Mouse (Mus musculus) c-Kit-positive CD71-positive TER-119-positive erythroid progenitor cells, embryonic 14.5 days (primary cell): ENCODE measurements around the gene Ckb.
"Not testable (repeated sequence)": the region's sequence is repeated elsewhere in the genome, so short reads cannot be mapped to it uniquely, and the experiment has no call there.

Source experiments
- DNase-seq: peaks from one replicate; pipeline ENCODE4 v3.0.0-alpha.2; 2013; ENCODE audit warnings: low spot score

The Ckb gene

GRCm38 (mm10) chr12:111672176-111672575 lies at the start of gene Ckb:
TSS of gene Ckb (minus strand) at chr12:111672338.
- DNase-seq = no peak

GRCm38 (mm10) chr12:111720222-111720621 lies 48.1 kb upstream of the Ckb start:
- DNase-seq = no peak

GRCm38 (mm10) chr12:111718656-111719055 lies 46.5 kb upstream of the Ckb start:
- no peak for DNase-seq

GRCm38 (mm10) chr12:111716505-111716904 lies 44.4 kb upstream of the Ckb start:
- DNase-seq = no peak

- not testable (repeated sequence) for DNase-seq
Observed at GRCm38 (mm10) chr12:111713880-111714279, 41.7 kb upstream of the Ckb start.

GRCm38 (mm10) chr12:111713004-111713651 lies 41.0 kb upstream of the Ckb start, which contains the start of the genes Bag5 and Apopt1:
TSS of gene Bag5 (minus strand) at chr12:111713257.
TSS of gene Apopt1 (plus strand) at chr12:111713261.
- DNase-seq = peak; percentile 82

- DNase-seq = peak; percentile 37
Observed at GRCm38 (mm10) chr12:111712476-111712875, 40.3 kb upstream of the Ckb start.

- no peak for DNase-seq
Observed at GRCm38 (mm10) chr12:111710091-111710490, 38.0 kb upstream of the Ckb start.

GRCm38 (mm10) chr12:111708181-111708580 lies 36.0 kb upstream of the Ckb start:
- DNase-seq = no peak

- DNase-seq = no peak
Observed at GRCm38 (mm10) chr12:111705186-111705973, 33.2 kb upstream of the Ckb start.

GRCm38 (mm10) chr12:111704609-111705008 lies 32.5 kb upstream of the Ckb start:
- DNase-seq = no peak

- no peak for DNase-seq
Observed at GRCm38 (mm10) chr12:111703301-111703700, 31.2 kb upstream of the Ckb start.

GRCm38 (mm10) chr12:111700920-111701458 lies 28.9 kb upstream of the Ckb start:
- no peak for DNase-seq

- DNase-seq = no peak
Observed at GRCm38 (mm10) chr12:111699542-111699941, 27.4 kb upstream of the Ckb start.

GRCm38 (mm10) chr12:111698346-111698913 lies 26.3 kb upstream of the Ckb start:
- DNase-seq = no peak

GRCm38 (mm10) chr12:111697708-111698107 lies 25.6 kb upstream of the Ckb start:
- DNase-seq = no peak

GRCm38 (mm10) chr12:111696239-111696638 lies 24.1 kb upstream of the Ckb start:
- peak; percentile 56 for DNase-seq

- no peak for DNase-seq
Observed at GRCm38 (mm10) chr12:111694880-111695804, 23.0 kb upstream of the Ckb start.

- DNase-seq = no peak
Observed at GRCm38 (mm10) chr12:111694271-111694781, 22.2 kb upstream of the Ckb start.

- DNase-seq = no peak
Observed at GRCm38 (mm10) chr12:111693341-111694270, 21.5 kb upstream of the Ckb start.
